Mouse (Mus musculus) lung, postnatal 0 days (tissue): ENCODE results near the gene Nudt2. TPM values are rescaled to one million over a fixed set of nuclear protein-coding genes. Genes with fewer than 3 reads are reported as not detected.

Source experiments
- ATAC-seq: fragments of 200-750 bp; cut with Nextera tagmentation; 2 replicates; pipeline ENCODE4 v1.8.0; 2017; ENCODE audit warnings: moderate library complexity
- DNase-seq: peaks from one replicate; pipeline ENCODE4 v3.0.0-alpha.2; 2016; ENCODE audit warnings: low spot score
- H3K27ac ChIP-seq: fragments of 300-500 bp; sonication (generic); 2 replicates; pipeline ENCODE4 v1.5.1; 2014; ENCODE audit warnings: antibody characterized with exemption, mild to moderate bottlenecking, low read length, mixed read lengths
- H3K27me3 ChIP-seq: fragments of 300-500 bp; sonication (generic); replicated peaks from 2 replicates; pipeline ENCODE4 v1.6.1; 2014; ENCODE audit warnings: low read length, mixed read lengths; ENCODE audit not compliant: insufficient read depth
- H3K36me3 ChIP-seq: fragments of 300-500 bp; sonication (generic); 2 replicates; pipeline ENCODE4 v1.6.1; 2014; ENCODE audit warnings: low read length, mixed read lengths; ENCODE audit not compliant: insufficient read depth
- H3K4me1 ChIP-seq: fragments of 300-500 bp; sonication (generic); 2 replicates; pipeline ENCODE4 v1.6.1; 2014; ENCODE audit warnings: antibody characterized with exemption, low read depth, low read length, mixed read lengths; ENCODE audit not compliant: insufficient read depth
- H3K4me2 ChIP-seq: fragments of 300-500 bp; sonication (generic); replicated peaks from 2 replicates; pipeline ENCODE4 v1.6.1; 2014; ENCODE audit warnings: low read depth, mild to moderate bottlenecking, low read length, moderate library complexity, mixed read lengths
- H3K4me3 ChIP-seq: fragments of 300-500 bp; sonication (generic); 2 replicates; pipeline ENCODE4 v1.5.1; 2014; ENCODE audit warnings: low read depth, low read length
- H3K9ac ChIP-seq: fragments of 300-500 bp; sonication (generic); replicated peaks from 2 replicates; pipeline ENCODE4 v1.6.1; 2014; ENCODE audit warnings: low read depth, mild to moderate bottlenecking
- H3K9me3 ChIP-seq: fragments of 300-500 bp; sonication (generic); 2 replicates; pipeline ENCODE4 v1.6.1; 2016; ENCODE audit warnings: low read length, mixed read lengths
- CTCF ChIP-seq: IDR thresholded peaks from 2 replicates; pipeline ENCODE4 v1.5.1; 2016; ENCODE audit warnings: antibody characterized with exemption, mild to moderate bottlenecking
- EP300 ChIP-seq: IDR thresholded peaks from 2 replicates; pipeline ENCODE4 v1.6.1; 2016; ENCODE audit warnings: antibody characterized with exemption, mild to moderate bottlenecking, control low read depth
- WGBS: fragments of 180-500 bp; shearing (Covaris S2); extraction: QIAGEN DNeasy Blood & Tissue Kit; methylation state at CpG from one replicate; pipeline ENCODE4 v1.1.7; 2014; 5-methylcytosine and 5-hydroxymethylcytosine counted together
- polyA plus RNA-seq: library from polyadenylated mRNA; unstranded; fragments of >200 nt; fragmentation: Nextera tagmentation; extraction: Ambion mirVana; gene quantifications from 2 replicates; pipeline ENCODE4 v1.2.1, GENCODE M21; 2015

Gene Nudt2
- polyA plus RNA-seq, 1 experiment from 2014 or later: 23.7 TPM

- WGBS: 84% methylated on average over 9 of the region's 9 CpGs
- Histone ChIP-seq H3K27me3 (no peaks in the 10 kb centered on the region), H3K27ac (no peak overlapping the region), H3K4me2 (no peak overlapping the region), H3K36me3 (no peaks in the 10 kb centered on the region), H3K4me3 (no peak overlapping the region), H3K9me3 (no peaks in the 10 kb centered on the region), H3K9ac (no peak overlapping the region), H3K4me1 (no peaks in the 10 kb centered on the region)
- TF ChIP-seq CTCF: no peak
- no peak for TF ChIP-seq EP300
- DNase-seq (no peak), ATAC-seq (no peak)
These were observed 12.8 kb downstream of the Nudt2 start for GRCm38 (mm10) chr4:41477648-41478160.

- Histone ChIP-seq H3K9ac (no peak overlapping the region), H3K4me2 (no peak overlapping the region), H3K4me3 (no peak overlapping the region), H3K27me3 (no peaks in the 10 kb centered on the region), H3K27ac (no peak overlapping the region), H3K9me3 (no peaks in the 10 kb centered on the region), H3K4me1 (no peaks in the 10 kb centered on the region), H3K36me3 (no peaks in the 10 kb centered on the region)
- ATAC-seq (no peak), DNase-seq (no peak)
- TF ChIP-seq CTCF (peak; percentile 35), EP300 (no peak)
- 68% methylated on average over 4 of the region's 4 CpGs for WGBS
These were observed 14.0 kb downstream of the Nudt2 start for GRCm38 (mm10) chr4:41478751-41479455.

- no peaks in the 10 kb centered on the region for H3K27me3 ChIP-seq
- WGBS: 85% methylated on average over 1 of the region's 1 CpGs
- H3K4me2 ChIP-seq: no peak overlapping the region
- DNase-seq (peak; percentile 80), ATAC-seq (peak; percentile 43; the same call in 1 of the 2 replicates)
- H3K36me3 ChIP-seq: no peaks in the 10 kb centered on the region
- H3K27ac ChIP-seq: peak overlapping the region; percentile 48
- H3K9me3 ChIP-seq: no peaks in the 10 kb centered on the region
- TF ChIP-seq CTCF (no peak), EP300 (peak; percentile 51; the same call in 1 of the 2 replicates)
- H3K4me1 ChIP-seq: no peaks in the 10 kb centered on the region
- no peak overlapping the region for H3K4me3 ChIP-seq
- no peak overlapping the region for H3K9ac ChIP-seq
These were observed 14.5 kb downstream of the Nudt2 start for GRCm38 (mm10) chr4:41479456-41479804.

GRCm38 (mm10) chr4:41480254-41480653, 15.3 kb downstream of the Nudt2 start:
- H3K27me3 ChIP-seq: no peaks in the 10 kb centered on the region
- H3K4me3 ChIP-seq: no peak overlapping the region
- DNase-seq (peak; percentile 37), ATAC-seq (peak; percentile 20; the same call in 1 of the 2 replicates)
- no peaks in the 10 kb centered on the region for H3K4me1 ChIP-seq
- no peak overlapping the region for H3K4me2 ChIP-seq
- H3K9me3 ChIP-seq: no peaks in the 10 kb centered on the region
- no peak overlapping the region for H3K9ac ChIP-seq
- H3K27ac ChIP-seq: peak overlapping the region; percentile 48
- no peak for TF ChIP-seq CTCF
- TF ChIP-seq EP300: no peak
- no peaks in the 10 kb centered on the region for H3K36me3 ChIP-seq
- 64% methylated on average over 8 of the region's 8 CpGs for WGBS

GRCm38 (mm10) chr4:41481601-41482017, 16.7 kb downstream of the Nudt2 start:
- DNase-seq: peak; percentile 93
- peak; percentile 47 for TF ChIP-seq EP300
- TF ChIP-seq CTCF: peak; percentile 51
- no peaks in the 10 kb centered on the region for H3K27me3 ChIP-seq
- H3K27ac ChIP-seq: peak overlapping the region; percentile 64
- H3K9ac ChIP-seq: no peak overlapping the region
- H3K36me3 ChIP-seq: no peaks in the 10 kb centered on the region
- H3K4me2 ChIP-seq: no peak overlapping the region
- no peak overlapping the region for H3K4me3 ChIP-seq
- no peaks in the 10 kb centered on the region for H3K9me3 ChIP-seq
- peak; percentile 86 for ATAC-seq
- H3K4me1 ChIP-seq: no peaks in the 10 kb centered on the region
- 39% methylated on average over 6 of the region's 6 CpGs for WGBS

GRCm38 (mm10) chr4:41492951-41493350, 28.0 kb downstream of the Nudt2 start:
- Histone ChIP-seq H3K36me3 (no peaks in the 10 kb centered on the region), H3K27ac (no peak overlapping the region), H3K9me3 (no peaks in the 10 kb centered on the region), H3K4me3 (no peak overlapping the region), H3K9ac (no peak overlapping the region), H3K27me3 (peaks cover 13% of the 10 kb centered on the region; the same call in 1 of the 2 replicates), H3K4me2 (no peak overlapping the region), H3K4me1 (peaks cover 5% of the 10 kb centered on the region; the same call in 1 of the 2 replicates)
- DNase-seq: no peak
- WGBS: 73% methylated on average over 7 of the region's 7 CpGs
- TF ChIP-seq CTCF (no peak), EP300 (no peak)
- ATAC-seq: no peak
